Comparison of ENCODE assay signal across 8 mouse cellular contexts in the genomic region with DNA sequence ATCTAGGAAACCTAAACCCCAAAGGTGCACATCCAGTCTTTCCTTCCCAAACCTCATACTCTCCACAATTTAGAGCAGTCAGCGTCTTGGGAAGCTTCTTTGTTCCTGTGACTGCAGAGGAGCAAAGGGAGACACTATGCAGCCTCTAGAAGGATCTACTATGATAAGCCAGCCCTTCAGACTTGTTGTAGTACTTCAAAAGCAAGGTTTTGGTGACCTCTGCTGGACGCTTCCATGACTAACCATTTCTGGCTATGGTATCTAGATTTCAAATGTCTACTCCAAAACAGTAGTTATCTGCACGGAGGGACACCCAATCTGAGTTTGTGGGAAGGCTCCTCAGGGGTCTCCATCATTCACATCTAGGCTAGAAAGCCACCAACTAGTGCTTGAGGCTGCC. TPM values are rescaled to one million over a fixed set of nuclear protein-coding genes. Genes with fewer than 3 reads are reported as not detected.
DNase-seq lines count a peak whose midpoint lies in the region; ATAC-seq and TF ChIP-seq lines count a peak whose summit lies in the region.

No protein-coding gene starts in this region.

- no peak for TF ChIP-seq POLR2A in CH12.LX (IDR thresholded peaks at IDR 0.05; ENCODE audit: low read depth, low read length)

- H3K4me1 ChIP-seq in forebrain, embryonic 14.5 days (ENCODE audit: control insufficient read depth, insufficient read depth, low read length), result no peaks in the 10 kb centered on the region
- no peaks in the 10 kb centered on the region for H3K4me1 ChIP-seq in forebrain, embryonic 12.5 days
- no peaks in the 10 kb centered on the region for H3K4me1 ChIP-seq in CH12.LX (ENCODE audit: control insufficient read depth in 1 of 2, insufficient read depth in 2 of 2)
- no peaks in the 10 kb centered on the region for H3K4me1 ChIP-seq in heart, embryonic 11.5 days (ENCODE audit: control insufficient read depth, insufficient read depth, low read length)

- no peaks in the 10 kb centered on the region for H3K79me2 ChIP-seq in CH12.LX (replicated peaks; ENCODE audit: control insufficient read depth, extremely low read depth, insufficient read depth, poor library complexity, severe bottlenecking)

- 16% methylated on average over 3 of the region's 3 CpGs for WGBS in forebrain, embryonic 14.5 days
- 14% methylated on average over 3 of the region's 3 CpGs for WGBS in forebrain, embryonic 12.5 days
- 4% methylated on average over 3 of the region's 3 CpGs for WGBS in heart, embryonic 11.5 days (ENCODE audit: insufficient replicate concordance)

- no peak overlapping the region for H3K4me2 ChIP-seq in forebrain, embryonic 14.5 days (ENCODE audit: low read length)
- H3K4me2 ChIP-seq in forebrain, embryonic 12.5 days, result no peak overlapping the region
- H3K4me2 ChIP-seq in CH12.LX (ENCODE audit: insufficient read depth, low read depth, poor library complexity, severe bottlenecking), result no peak overlapping the region
- no peak overlapping the region for H3K4me2 ChIP-seq in heart, embryonic 11.5 days

- no peak overlapping the region for H3K4me3 ChIP-seq in forebrain, embryonic 14.5 days (ENCODE audit: low read depth, low read length)
- H3K4me3 ChIP-seq in forebrain, embryonic 12.5 days (replicated peaks), result no peak overlapping the region
- no peak overlapping the region for H3K4me3 ChIP-seq in CH12.LX (replicated peaks in 1 of 3; ENCODE audit: low read depth in 2 of 3, low read length in 2 of 3, poor library complexity in 1 of 3)
- H3K4me3 ChIP-seq in heart, embryonic 11.5 days (ENCODE audit: low read depth, low read length), result no peak overlapping the region

- H3K27ac ChIP-seq in forebrain, embryonic 14.5 days (ENCODE audit: low read depth, low read length), result no peak overlapping the region
- no peak overlapping the region for H3K27ac ChIP-seq in forebrain, embryonic 12.5 days
- no peak overlapping the region for H3K27ac ChIP-seq in CH12.LX (ENCODE audit: insufficient read depth, low read depth)
- H3K27ac ChIP-seq in heart, embryonic 11.5 days (ENCODE audit: low read depth, low read length), result no peak overlapping the region

- dilution Hi-C loops in CH12.LX (cut with MboI; ENCODE audit: extremely low pct_ligation_motif_present, extremely low pct_unique_long_range_greater_than_20kb, low sequenced_read_pairs), result no loop called here

- peak; percentile 85 for TF ChIP-seq RAD21 in CH12.LX (IDR thresholded peaks at IDR 0.05; ENCODE audit: low read depth, low read length)

- no peak overlapping the region for H3K9ac ChIP-seq in forebrain, embryonic 14.5 days (ENCODE audit: low read length)
- H3K9ac ChIP-seq in forebrain, embryonic 12.5 days, result no peak overlapping the region
- no peak overlapping the region for H3K9ac ChIP-seq in CH12.LX (ENCODE audit: insufficient read depth, low read depth)
- peak overlapping the region; percentile 55; the same call in 1 of the 2 replicates for H3K9ac ChIP-seq in heart, embryonic 11.5 days (ENCODE audit: low read depth, low read length)

- no peaks in the 10 kb centered on the region for H3K36me3 ChIP-seq in forebrain, embryonic 14.5 days (ENCODE audit: control insufficient read depth, insufficient read depth, low read length)
- H3K36me3 ChIP-seq in forebrain, embryonic 12.5 days (replicated peaks), result no peaks in the 10 kb centered on the region
- H3K36me3 ChIP-seq in CH12.LX (replicated peaks in 1 of 2; ENCODE audit: control insufficient read depth in 1 of 2, insufficient read depth in 1 of 2, low read length in 1 of 2), result no peaks in the 10 kb centered on the region
- no peaks in the 10 kb centered on the region for H3K36me3 ChIP-seq in heart, embryonic 11.5 days (ENCODE audit: control insufficient read depth, insufficient read depth, low read length)

- H3K9me3 ChIP-seq in forebrain, embryonic 14.5 days (replicated peaks; ENCODE audit: control insufficient read depth, low read length), result no peaks in the 10 kb centered on the region
- H3K9me3 ChIP-seq in forebrain, embryonic 12.5 days, result 0 out of 2 replicates have a peak, but pooled peaks cover 3% of the 10 kb centered on the region
- H3K9me3 ChIP-seq in CH12.LX (replicated peaks; ENCODE audit: low read length), result peaks cover 8% of the 10 kb centered on the region
- H3K9me3 ChIP-seq in heart, embryonic 11.5 days (replicated peaks; ENCODE audit: control insufficient read depth, low read length), result peaks cover 14% of the 10 kb centered on the region

- H3K27me3 ChIP-seq in forebrain, embryonic 14.5 days (replicated peaks; ENCODE audit: control insufficient read depth, insufficient read depth, low read length), result no peaks in the 10 kb centered on the region
- H3K27me3 ChIP-seq in forebrain, embryonic 12.5 days, result no peaks in the 10 kb centered on the region
- H3K27me3 ChIP-seq in CH12.LX (replicated peaks), result peaks cover 64% of the 10 kb centered on the region
- H3K27me3 ChIP-seq in heart, embryonic 11.5 days (ENCODE audit: control insufficient read depth, insufficient read depth, low read length), result no peaks in the 10 kb centered on the region

- peak; percentile 25 to 78; a peak in 2 of 4 replicates for TF ChIP-seq CTCF in CH12.LX (conservative IDR thresholded peaks at IDR 0.05 in 1 of 2, IDR thresholded peaks at IDR 0.05 in 1 of 2; ENCODE audit: low read depth in 2 of 2, low read length in 2 of 2)

- DNase-seq in forebrain, embryonic 14.5 days (ENCODE audit: low spot score), result peak; percentile 85
- peak; percentile 52 for DNase-seq in CH12.LX (ENCODE audit: extremely low read depth)
- DNase-seq in cerebellum, adult 9-11 months, result peak; percentile 34
- DNase-seq in layer of hippocampus, adult 8-10 months (ENCODE audit: low spot score in 2 of 2), result peak; percentile 31 to 70
- DNase-seq in lung, postnatal 25 days (ENCODE audit: low spot score), result peak; percentile 20

- in situ Hi-C loops in CH12.LX (cut with MboI; ENCODE audit: low pct_ligation_motif_present, low pct_unique_long_range_greater_than_20kb, low sequenced_read_pairs), result loop anchor here (5.0 to 10.0 kb wide), 4 partner anchors 73 to 341 kb away; a partner anchor contains a TSS

- TF ChIP-seq EP300 in CH12.LX (IDR thresholded peaks at IDR 0.05; ENCODE audit: low read length), result no peak

- ATAC-seq in forebrain, embryonic 14.5 days, result no peak
- ATAC-seq in forebrain, embryonic 12.5 days (ENCODE audit: low FRiP score), result no peak
- ATAC-seq in heart, embryonic 11.5 days (replicated peaks; ENCODE audit: insufficient number of reproducible peaks, low FRiP score, low TSS enrichment), result no peak
- ATAC-seq in erythroblast, adult 5-6 weeks (replicated peaks; ENCODE audit: low FRiP score, poor library complexity, severe bottlenecking), result no peak

TF ChIP-seq in CH12.LX, 34 proteins besides CTCF, POLR2A, EP300 and RAD21:
- TF ChIP-seq CHD1 (IDR thresholded peaks at IDR 0.05; ENCODE audit: low read depth, low read length), result no peak
- TF ChIP-seq ZC3H11A (IDR thresholded peaks at IDR 0.05; ENCODE audit: low read depth, low read length), result peak; percentile 31; the same call in 1 of the 2 replicates
- peak; percentile 76 for TF ChIP-seq SMC3 (IDR thresholded peaks at IDR 0.05; ENCODE audit: low read depth, low read length)

RNA-seq across cellular contexts. Expression of a gene that starts 5.9 kb away (rescaled TPM):
- not detected in 2 replicates for polyA plus RNA-seq in forebrain, embryonic 14.5 days (2014; fragmentation: Nextera tagmentation; extraction: Ambion mirVana)
- not detected in 2 replicates for polyA plus RNA-seq in forebrain, embryonic 12.5 days (2016; fragmentation: Nextera tagmentation; extraction: Ambion mirVana)
- total RNA-seq in CH12.LX (2012; rRNA removed) (not detected in 2 replicates), CH12.LX (2014; rRNA removed) (not detected in 2 replicates)
- not detected in 2 replicates for polyA plus RNA-seq in CH12.LX (2012; ENCODE audit: insufficient read length, low read depth)
- polyA plus RNA-seq in heart, embryonic 11.5 days (2014; fragmentation: Nextera tagmentation; extraction: Ambion mirVana), result 0.16 and 0.37 TPM in 2 replicates
- total RNA-seq in layer of hippocampus, adult 8-10 months (2022), result under 1 TPM in 1 of 4 experiments, not detected in 3; 0.30 TPM
- not detected in 2 replicates for total RNA-seq in erythroblast, adult 5-6 weeks (2015; ENCODE audit: low replicate concordance)
- total RNA-seq in erythroblast, adult 5-6 weeks (2017; ENCODE audit: low replicate concordance), result not detected in 2 replicates

RNA-seq across cellular contexts. Expression of a gene that starts 9.0 kb away (rescaled TPM):
- polyA plus RNA-seq in forebrain, embryonic 14.5 days (2014; fragmentation: Nextera tagmentation; extraction: Ambion mirVana), result 74.0 and 89.8 TPM in 2 replicates
- polyA plus RNA-seq in forebrain, embryonic 12.5 days (2016; fragmentation: Nextera tagmentation; extraction: Ambion mirVana), result 94.7 and 122 TPM in 2 replicates
- total RNA-seq in CH12.LX (2012; rRNA removed) (not detected in 2 replicates), CH12.LX (2014; rRNA removed) (not detected in 2 replicates)
- 0.44 TPM in 1 of 2 replicates, not detected in the other for polyA plus RNA-seq in CH12.LX (2012; ENCODE audit: insufficient read length, low read depth)
- polyA plus RNA-seq in heart, embryonic 11.5 days (2014; fragmentation: Nextera tagmentation; extraction: Ambion mirVana), result 1,098 and 1,138 TPM in 2 replicates
- 10 to 100 TPM; 52.4 to 90.2 (median 73.6) TPM for total RNA-seq in layer of hippocampus, adult 8-10 months (2022)
- not detected in 2 replicates for total RNA-seq in erythroblast, adult 5-6 weeks (2015; ENCODE audit: low replicate concordance)
- total RNA-seq in erythroblast, adult 5-6 weeks (2017; ENCODE audit: low replicate concordance), result not detected in 2 replicates

Comparison
In these comparisons a context has a peak if more than half of its experiments do, and no peak if none do; other contexts are left out.
1. DNase-seq: peak in every context shown above with its lines; median percentile 85 in forebrain, embryonic 14.5 days; 52 in CH12.LX; 50 in layer of hippocampus, adult 8-10 months; 34 in cerebellum, adult 9-11 months; 20 in lung, postnatal 25 days.
2. RNA of a gene that starts 9.0 kb away (polyA plus RNA-seq): 1,098 to 1,138 TPM in heart, embryonic 11.5 days, 94.7 to 122 TPM in forebrain, embryonic 12.5 days and 74.0 to 89.8 TPM in forebrain, embryonic 14.5 days; 0.44 TPM in CH12.LX; every median in the first group is over 10 times any median in the second.